Comparison of ENCODE assay signal across 10 mouse cellular contexts in genomic region chr4:46792280-46793026, GRCm38 (mm10).
DNase-seq lines count a peak whose midpoint lies in the region; ATAC-seq lines count a peak whose summit lies in the region.
"Had no signal": no experiment of that assay in that cellular context is flagged by ENCODE, and none has a peak within 500 bp of the region (broad histone marks: within the 10 kb centered on the region; RNA-seq: fewer than 3 reads in every experiment).

No protein-coding gene starts in this region.

- no peaks in the 10 kb centered on the region for H3K36me3 ChIP-seq in hindbrain, embryonic 16.5 days (ENCODE audit: control insufficient read depth, insufficient read depth, low read length)
- no peaks in the 10 kb centered on the region for H3K36me3 ChIP-seq in hindbrain, embryonic 11.5 days (ENCODE audit: control insufficient read depth, insufficient read depth, low read length)
- no peaks in the 10 kb centered on the region for H3K36me3 ChIP-seq in heart, embryonic 16.5 days (ENCODE audit: control insufficient read depth, insufficient read depth)
- no peaks in the 10 kb centered on the region for H3K36me3 ChIP-seq in midbrain, embryonic 11.5 days (ENCODE audit: control insufficient read depth, insufficient read depth, low read length)
- H3K36me3 ChIP-seq: liver, embryonic 15.5 days had no signal

- H3K9ac ChIP-seq in hindbrain, embryonic 16.5 days (ENCODE audit: low read depth, low read length), result no peak overlapping the region
- no peak overlapping the region for H3K9ac ChIP-seq in hindbrain, embryonic 11.5 days (ENCODE audit: low read depth, low read length)
- H3K9ac ChIP-seq in heart, embryonic 16.5 days (ENCODE audit: low read length), result no peak overlapping the region
- H3K9ac ChIP-seq in midbrain, embryonic 11.5 days (ENCODE audit: low read length), result no peak overlapping the region
- H3K9ac ChIP-seq: liver, embryonic 15.5 days had no signal

- H3K4me2 ChIP-seq in hindbrain, embryonic 16.5 days (ENCODE audit: low read length), result no peak overlapping the region
- no peak overlapping the region for H3K4me2 ChIP-seq in hindbrain, embryonic 11.5 days (replicated peaks; ENCODE audit: low read depth, low read length)
- no peak overlapping the region for H3K4me2 ChIP-seq in heart, embryonic 16.5 days (ENCODE audit: low read depth, low read length)
- no peak overlapping the region for H3K4me2 ChIP-seq in midbrain, embryonic 11.5 days
- H3K4me2 ChIP-seq: liver, embryonic 15.5 days had no signal

- no peak for DNase-seq in hindbrain, embryonic 11.5 days (ENCODE audit: low spot score)
- DNase-seq in cerebellum, postnatal 36 days, result peak; percentile 60 to 69
- DNase-seq in right cerebral cortex, postnatal 14 days, result peak; percentile 78
- no peak for DNase-seq in thymus, postnatal 4 days
- no peak for DNase-seq in midbrain, embryonic 11.5 days (ENCODE audit: low spot score, missing footprints)
- no peak for DNase-seq in thymus, adult 18-20 months
- DNase-seq: kidney, adult 11 months had no signal

- H3K27me3 ChIP-seq in hindbrain, embryonic 16.5 days (replicated peaks; ENCODE audit: control insufficient read depth, insufficient read depth, low read length), result no peaks in the 10 kb centered on the region
- H3K27me3 ChIP-seq in hindbrain, embryonic 11.5 days (ENCODE audit: control insufficient read depth, insufficient read depth, low read length), result no peaks in the 10 kb centered on the region
- H3K27me3 ChIP-seq in heart, embryonic 16.5 days (ENCODE audit: control insufficient read depth, insufficient read depth, low read length), result no peaks in the 10 kb centered on the region
- no peaks in the 10 kb centered on the region for H3K27me3 ChIP-seq in midbrain, embryonic 11.5 days (ENCODE audit: control insufficient read depth, insufficient read depth, low read length)
- H3K27me3 ChIP-seq: liver, embryonic 15.5 days had no signal

- H3K27ac ChIP-seq in hindbrain, embryonic 16.5 days (ENCODE audit: low read depth, low read length), result no peak overlapping the region
- no peak overlapping the region for H3K27ac ChIP-seq in hindbrain, embryonic 11.5 days (ENCODE audit: low read depth, low read length)
- peak overlapping the region; percentile 60 for H3K27ac ChIP-seq in heart, embryonic 16.5 days (ENCODE audit: low read length)
- no peak overlapping the region for H3K27ac ChIP-seq in midbrain, embryonic 11.5 days (ENCODE audit: low read depth, low read length)
- H3K27ac ChIP-seq: liver, embryonic 15.5 days had no signal

- 78% methylated on average over 9 of the region's 9 CpGs for WGBS in hindbrain, embryonic 16.5 days
- WGBS in hindbrain, embryonic 11.5 days, result 91% methylated on average over 9 of the region's 9 CpGs
- 67% methylated on average over 9 of the region's 9 CpGs for WGBS in heart, embryonic 16.5 days
- 89% methylated on average over 9 of the region's 9 CpGs for WGBS in midbrain, embryonic 11.5 days

- ATAC-seq in hindbrain, embryonic 16.5 days, result peak; percentile 64; the same call in 1 of the 2 replicates
- no peak for ATAC-seq in hindbrain, embryonic 11.5 days (ENCODE audit: low FRiP score)
- no peak for ATAC-seq in heart, embryonic 16.5 days (replicated peaks; ENCODE audit: extremely low read depth, insufficient read depth, low FRiP score)
- ATAC-seq in midbrain, embryonic 11.5 days (ENCODE audit: low FRiP score), result no peak

- H3K4me3 ChIP-seq in hindbrain, embryonic 16.5 days (ENCODE audit: low read length), result no peak overlapping the region
- H3K4me3 ChIP-seq in hindbrain, embryonic 11.5 days (ENCODE audit: low read depth, low read length), result no peak overlapping the region
- no peak overlapping the region for H3K4me3 ChIP-seq in heart, embryonic 16.5 days (ENCODE audit: low read length)
- H3K4me3 ChIP-seq in midbrain, embryonic 11.5 days (ENCODE audit: low read depth, low read length), result no peak overlapping the region
- H3K4me3 ChIP-seq: liver, embryonic 15.5 days had no signal

- H3K9me3 ChIP-seq in hindbrain, embryonic 16.5 days (ENCODE audit: control insufficient read depth, low read length), result no peaks in the 10 kb centered on the region
- H3K9me3 ChIP-seq in hindbrain, embryonic 11.5 days (ENCODE audit: control insufficient read depth, low read length), result no peaks in the 10 kb centered on the region
- H3K9me3 ChIP-seq in heart, embryonic 16.5 days (replicated peaks; ENCODE audit: control insufficient read depth, low read length), result no peaks in the 10 kb centered on the region
- no peaks in the 10 kb centered on the region for H3K9me3 ChIP-seq in midbrain, embryonic 11.5 days (ENCODE audit: control insufficient read depth, low read length)
- H3K9me3 ChIP-seq: liver, embryonic 15.5 days had no signal

- no peaks in the 10 kb centered on the region for H3K4me1 ChIP-seq in hindbrain, embryonic 16.5 days (ENCODE audit: control insufficient read depth, insufficient read depth, low read depth, low read length)
- H3K4me1 ChIP-seq in hindbrain, embryonic 11.5 days (replicated peaks; ENCODE audit: control insufficient read depth, insufficient read depth, low read length), result no peaks in the 10 kb centered on the region
- peaks cover 18% of the 10 kb centered on the region for H3K4me1 ChIP-seq in heart, embryonic 16.5 days (ENCODE audit: control insufficient read depth, insufficient read depth, low read length)
- no peaks in the 10 kb centered on the region for H3K4me1 ChIP-seq in midbrain, embryonic 11.5 days (ENCODE audit: control insufficient read depth, insufficient read depth, low read length)
- H3K4me1 ChIP-seq: liver, embryonic 15.5 days had no signal

Comparison
In these comparisons a context has a peak if more than half of its experiments do, and no peak if none do; other contexts are left out.
1. DNase-seq: peak in cerebellum, postnatal 36 days (2 of 2) and right cerebral cortex, postnatal 14 days (single experiment); none in hindbrain, embryonic 11.5 days (single experiment), thymus, postnatal 4 days (single experiment), midbrain, embryonic 11.5 days (single experiment) and thymus, adult 18-20 months (0 of 2).